Mouse (Mus musculus) MEL-GATA-1-ER (cell line): Measurements from ENCODE around the gene Tfpi.
"Not testable (repeated sequence)": the region's sequence is repeated elsewhere in the genome, so short reads cannot be mapped to it uniquely, and the experiment has no call there.

Experiments used
- DNase-seq: peaks from one replicate; pipeline ENCODE4 v3.0.0-alpha.2; 2012; ENCODE audit warnings: low read depth; ENCODE audit errors: extremely low read depth

Gene Tfpi

DNA sequence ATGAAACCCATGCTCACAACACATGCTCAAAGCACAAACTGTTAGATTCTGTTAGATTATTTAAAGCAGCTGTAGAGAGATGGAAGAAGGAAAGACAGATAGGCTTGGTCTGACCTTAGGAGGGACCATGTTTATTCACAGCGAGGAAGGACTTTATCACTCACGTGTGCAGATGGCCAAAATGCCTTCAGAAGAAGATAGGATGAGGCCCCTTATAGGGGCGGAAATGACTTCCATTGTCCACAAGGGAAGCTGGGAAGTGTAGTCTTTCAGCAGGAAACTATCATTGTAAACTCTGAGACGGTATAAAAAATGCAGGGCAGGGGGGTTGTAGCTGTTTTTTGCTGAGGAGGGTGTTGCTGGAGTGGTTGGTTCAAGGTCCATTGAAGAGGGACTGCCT is at the start of gene Tfpi:
TSS of gene Tfpi (minus strand) at position 199 of the 400 bp plus-strand sequence.
- no peak for DNase-seq

DNA sequence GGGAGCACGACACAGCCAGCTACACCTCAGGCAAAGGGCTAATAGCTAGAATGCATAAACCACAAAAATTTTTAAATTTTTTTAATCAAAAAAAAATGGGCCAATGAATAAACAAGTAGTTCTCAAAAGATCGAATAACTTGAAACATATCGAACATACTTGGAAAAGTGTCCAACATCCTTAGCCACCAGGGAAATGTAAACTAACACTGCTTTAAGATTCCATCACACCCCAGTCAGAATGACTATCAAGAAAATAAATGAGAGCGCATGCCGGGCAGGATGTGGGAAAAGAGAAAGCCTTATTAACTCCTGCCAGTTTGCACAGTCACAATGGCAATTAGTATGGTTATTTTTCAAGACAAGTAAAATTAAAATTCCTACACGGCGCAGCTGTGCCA is 49.6 kb upstream of the Tfpi start:
- no peak for DNase-seq

DNA sequence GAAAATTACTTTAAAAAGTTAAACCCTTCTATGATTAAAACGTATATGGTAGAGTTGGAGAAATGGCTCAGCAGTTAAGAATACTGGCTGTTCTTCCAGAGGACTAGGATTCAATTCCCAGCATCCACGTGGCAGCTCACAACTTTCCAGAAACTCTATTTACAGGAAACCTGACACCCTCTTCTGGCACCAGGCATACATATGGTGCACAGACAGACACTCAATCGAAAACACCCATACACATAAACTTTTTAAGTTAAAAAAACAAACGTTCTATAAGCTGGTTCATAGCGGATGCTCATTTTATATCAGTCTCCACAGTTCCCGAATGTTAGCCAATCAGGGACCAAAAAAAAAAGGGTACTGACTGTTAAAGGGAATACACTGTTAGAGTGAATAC is 49.2 kb upstream of the Tfpi start:
- DNase-seq = no peak

DNA sequence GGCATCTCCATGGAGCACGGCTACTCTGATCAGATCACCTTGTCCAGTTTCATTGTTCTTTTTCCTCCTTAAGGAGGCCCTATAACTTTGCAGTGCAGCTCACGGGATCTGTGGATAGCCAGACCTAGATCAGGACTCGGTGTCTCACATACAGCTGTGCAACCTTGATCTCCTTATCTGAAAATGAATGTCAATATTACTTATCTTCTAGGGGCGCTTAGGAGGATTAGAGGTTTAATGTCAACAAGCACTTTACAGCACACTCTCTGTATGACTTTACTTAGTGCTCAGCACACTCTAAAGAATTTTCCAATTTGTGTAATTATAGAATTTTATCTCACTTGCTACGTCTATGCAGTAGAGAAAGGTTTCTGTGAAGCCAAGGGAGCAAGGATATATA is 48.5 kb upstream of the Tfpi start:
- DNase-seq = no peak

DNA sequence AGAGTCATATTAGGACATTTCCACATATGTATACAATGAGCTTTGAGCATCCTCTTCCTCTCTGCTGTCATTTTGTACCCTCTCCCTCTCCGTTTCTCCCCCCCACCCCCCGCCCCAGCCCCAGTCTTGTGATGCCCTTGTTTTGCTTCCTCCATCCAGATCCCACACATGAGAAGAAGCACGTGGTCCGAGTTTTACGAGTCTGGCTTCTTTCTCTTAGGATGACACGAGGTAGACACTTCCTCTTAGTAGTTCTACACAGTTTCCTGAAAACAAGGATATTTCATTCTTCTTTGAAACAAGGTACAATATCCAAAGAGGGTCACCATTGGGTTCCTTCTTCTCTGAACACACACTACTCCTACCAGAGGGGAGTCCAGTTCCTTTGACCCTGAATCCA is 47.4 kb upstream of the Tfpi start:
- DNase-seq = no peak

DNA sequence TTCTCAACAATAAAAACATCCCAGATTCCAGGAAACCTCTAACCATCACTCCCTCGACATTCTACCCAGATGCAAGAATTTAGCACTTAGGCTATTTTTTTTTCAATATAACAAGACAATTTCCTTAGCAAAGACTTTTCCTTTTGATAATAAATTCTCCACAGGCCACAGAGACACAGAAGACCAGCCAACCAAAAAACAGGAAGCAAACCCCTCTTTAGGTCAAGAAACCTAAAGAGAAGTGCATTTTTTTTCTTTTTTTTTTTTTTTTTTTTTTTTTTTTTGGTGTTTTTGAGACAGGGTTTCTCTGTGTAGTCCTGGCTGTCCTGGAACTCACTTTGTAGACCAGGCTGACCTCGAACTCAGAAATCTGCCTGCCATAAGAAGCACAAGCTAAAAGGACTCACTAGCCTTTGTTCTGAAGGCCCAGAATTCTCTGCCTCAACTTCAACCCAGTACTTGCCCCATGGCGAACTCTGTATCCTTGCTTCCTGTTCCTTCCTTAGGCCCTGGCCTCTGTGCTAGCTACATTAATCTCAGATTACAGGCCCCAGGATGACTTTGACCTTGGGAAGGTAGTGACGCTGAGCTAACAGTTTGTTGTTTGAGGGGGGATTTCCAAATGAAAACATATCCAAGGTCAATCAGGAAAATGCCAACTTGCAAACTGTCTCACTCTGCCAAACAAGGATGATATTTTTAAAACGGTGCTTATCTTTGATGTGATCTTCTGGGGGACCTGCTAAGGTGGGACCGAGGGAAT is 46.7 kb upstream of the Tfpi start:
- no peak for DNase-seq

DNA sequence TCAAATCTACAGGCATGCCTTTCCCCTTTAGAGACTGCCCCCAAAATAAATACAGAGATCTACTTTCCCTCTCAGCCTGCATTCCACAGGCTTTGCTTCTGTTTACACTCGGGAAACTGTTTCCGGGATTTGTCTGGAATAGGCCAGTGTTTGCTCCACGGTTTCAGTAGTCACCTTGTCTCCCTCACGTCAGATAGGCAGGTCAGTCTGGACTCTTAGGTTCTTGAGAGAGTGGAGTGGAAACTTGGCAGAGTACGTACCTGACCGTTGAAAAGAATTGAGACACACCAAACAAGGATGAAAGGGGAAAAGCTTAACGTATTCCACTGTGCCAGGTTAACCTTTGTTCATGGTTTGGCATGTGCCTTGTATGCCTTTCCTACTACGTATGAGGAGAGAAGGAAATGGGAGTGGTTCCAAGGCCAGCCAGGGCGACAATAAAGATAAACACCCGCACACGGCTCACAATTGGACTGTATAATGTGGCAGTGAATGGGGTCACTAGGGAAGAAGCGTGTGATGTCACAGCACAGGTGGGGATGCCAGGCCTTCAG is 43.0 kb upstream of the Tfpi start:
- no peak for DNase-seq

DNA sequence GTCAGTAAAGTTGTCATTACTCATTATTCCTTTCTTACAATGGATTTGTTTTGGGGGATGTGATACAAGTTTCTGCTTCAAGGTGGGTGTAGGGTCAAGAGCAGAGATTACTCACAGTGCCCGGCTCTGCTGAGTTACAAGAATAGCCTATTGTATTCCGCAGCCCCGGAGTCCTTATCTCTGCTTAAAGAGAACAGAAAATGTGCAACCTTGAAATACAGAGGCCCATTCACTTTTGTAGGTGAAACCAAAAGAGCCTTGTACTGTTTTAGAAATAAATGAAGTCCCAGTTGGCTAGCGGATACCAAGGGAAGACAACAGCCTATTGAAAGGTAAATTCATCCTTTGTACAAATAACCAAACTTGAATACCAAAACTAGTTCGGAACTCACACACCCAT is 42.2 kb upstream of the Tfpi start:
- no peak for DNase-seq

DNA sequence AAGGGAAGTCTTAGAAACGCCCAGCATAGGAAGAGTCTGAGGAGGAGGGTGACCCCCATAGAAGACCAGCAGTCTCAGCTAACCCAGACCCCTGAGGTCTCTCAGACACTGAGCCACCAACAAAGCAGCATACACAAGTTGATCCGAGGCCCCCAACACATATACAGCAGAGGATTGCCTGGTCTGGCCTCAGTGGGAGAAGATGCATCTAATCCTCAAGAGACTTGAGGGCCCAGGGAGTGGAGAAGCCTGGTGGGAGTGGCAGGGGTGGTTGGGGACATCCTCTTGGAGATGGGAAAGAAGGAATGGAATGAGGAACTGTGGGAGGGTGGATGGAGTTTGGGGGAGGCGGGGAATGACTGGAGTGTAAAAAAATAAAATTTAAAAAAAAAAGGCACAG is 36.7 kb upstream of the Tfpi start:
- DNase-seq = no peak

DNA sequence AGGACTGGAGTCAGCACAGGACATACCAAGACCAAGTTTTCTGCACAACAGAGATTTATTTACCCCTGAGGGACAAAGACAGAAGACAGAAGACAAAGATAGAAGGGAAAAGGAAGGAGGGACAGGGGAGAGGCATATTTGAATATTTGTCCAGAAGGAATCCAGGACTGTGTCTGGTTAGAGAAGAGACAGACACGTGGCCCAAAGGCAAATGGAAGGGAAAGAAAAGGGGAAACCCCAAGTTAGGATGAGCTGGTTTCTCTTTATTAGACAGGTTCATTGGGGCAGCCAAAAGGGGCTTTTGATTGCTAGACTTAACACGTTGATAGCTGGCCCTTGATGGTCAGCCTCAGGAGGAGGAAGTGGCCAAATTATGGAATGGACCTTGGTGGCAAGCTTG is 34.9 kb upstream of the Tfpi start:
- DNase-seq = no peak

DNA sequence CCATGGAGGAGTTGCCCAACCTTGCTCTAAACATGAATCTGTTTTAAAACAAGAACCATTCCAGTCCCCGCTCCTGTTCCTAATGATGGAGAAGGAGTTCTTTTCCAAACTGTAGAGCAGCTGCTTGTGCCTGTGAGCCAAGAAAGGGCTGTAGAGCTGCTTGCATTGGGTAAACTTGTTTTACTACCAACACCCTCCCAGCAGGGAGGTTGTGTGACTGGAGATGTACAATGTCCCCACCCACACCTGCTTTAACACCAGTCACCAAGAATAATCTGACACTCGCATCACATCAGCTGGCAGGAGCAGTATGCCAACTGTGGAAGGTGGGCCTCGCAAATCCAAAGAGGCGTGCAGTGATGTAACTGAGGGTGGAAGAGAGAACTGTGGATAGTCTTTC is 34.5 kb upstream of the Tfpi start:
- DNase-seq = no peak

DNA sequence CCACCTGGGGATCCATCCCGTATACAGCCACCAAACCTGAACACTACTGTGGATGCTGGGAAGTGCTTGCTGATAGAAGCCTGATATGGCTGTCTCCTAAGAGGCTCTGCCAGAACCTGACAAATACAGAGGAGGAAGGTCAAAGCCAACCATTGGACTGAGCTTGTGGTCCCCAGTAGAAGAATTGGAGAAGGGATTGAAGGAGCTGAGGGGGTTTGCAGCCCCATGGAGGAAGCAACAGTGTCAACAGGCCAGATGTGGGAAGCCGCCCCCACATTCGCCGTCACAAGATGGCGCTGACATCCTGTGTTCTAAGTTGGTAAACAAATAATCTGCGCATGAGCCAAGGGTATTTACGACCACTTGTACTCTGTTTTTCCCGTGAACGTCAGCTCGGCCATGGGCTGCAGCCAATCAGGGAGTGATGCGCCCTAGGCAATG is 28.4 kb upstream of the Tfpi start:
- not testable (repeated sequence) for DNase-seq

DNA sequence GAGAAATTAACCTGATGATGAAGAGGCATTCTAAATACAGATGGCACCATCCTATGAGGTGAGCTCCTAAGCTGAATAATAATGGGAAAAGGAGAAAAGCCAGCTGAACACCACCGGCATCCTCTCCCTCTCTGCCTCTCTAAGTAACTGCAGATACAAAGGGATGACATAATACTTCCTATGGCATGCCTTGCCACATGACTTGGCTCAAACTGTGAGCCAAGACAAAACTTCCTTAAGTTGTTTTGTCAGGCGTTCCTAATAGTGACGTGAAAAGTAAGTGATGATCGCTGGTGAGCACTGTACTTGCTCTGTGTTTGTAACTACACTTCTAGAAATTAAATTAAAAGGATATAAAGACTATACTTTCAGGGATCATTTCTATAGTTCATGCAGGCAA is 27.7 kb upstream of the Tfpi start:
- no peak for DNase-seq

DNA sequence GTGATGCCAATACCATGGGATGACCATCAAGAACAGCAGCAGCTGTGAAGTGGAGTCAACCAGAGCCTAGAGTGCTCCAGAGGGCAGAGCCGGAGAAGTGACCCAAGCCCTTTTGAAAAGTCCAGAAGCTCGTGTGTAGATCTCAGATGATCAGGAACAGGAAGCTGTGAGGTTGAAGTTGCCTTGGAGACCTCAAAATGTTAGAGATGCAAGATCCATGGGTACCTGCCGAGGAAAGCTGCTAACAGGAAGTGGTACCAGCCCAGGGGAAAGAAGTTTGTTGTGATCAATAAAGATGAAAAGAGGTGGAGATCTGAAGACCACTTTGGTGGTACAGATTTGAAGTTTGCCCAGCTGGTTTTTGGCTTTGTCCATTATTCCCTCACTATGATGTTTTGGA is 22.3 kb upstream of the Tfpi start:
- no peak for DNase-seq

DNA sequence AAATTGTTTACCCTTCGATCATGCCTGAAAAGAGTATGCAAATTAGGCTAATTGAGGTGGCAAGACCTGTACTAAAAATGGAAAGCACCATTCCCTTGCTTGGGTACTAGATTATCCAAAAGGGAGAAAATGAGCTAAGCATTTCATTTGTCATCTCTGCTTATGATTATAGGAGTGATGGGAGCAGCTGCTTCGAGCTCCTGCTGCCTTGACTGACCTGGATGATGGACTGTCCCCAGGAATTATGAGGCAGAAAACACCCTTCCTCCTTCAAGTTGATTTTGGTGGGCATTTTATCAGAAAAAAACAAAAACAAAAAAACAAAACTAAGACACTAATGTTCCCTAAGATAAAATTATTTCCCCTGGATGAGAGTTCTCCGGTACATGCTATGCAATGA is 18.5 kb upstream of the Tfpi start:
- DNase-seq = no peak

DNA sequence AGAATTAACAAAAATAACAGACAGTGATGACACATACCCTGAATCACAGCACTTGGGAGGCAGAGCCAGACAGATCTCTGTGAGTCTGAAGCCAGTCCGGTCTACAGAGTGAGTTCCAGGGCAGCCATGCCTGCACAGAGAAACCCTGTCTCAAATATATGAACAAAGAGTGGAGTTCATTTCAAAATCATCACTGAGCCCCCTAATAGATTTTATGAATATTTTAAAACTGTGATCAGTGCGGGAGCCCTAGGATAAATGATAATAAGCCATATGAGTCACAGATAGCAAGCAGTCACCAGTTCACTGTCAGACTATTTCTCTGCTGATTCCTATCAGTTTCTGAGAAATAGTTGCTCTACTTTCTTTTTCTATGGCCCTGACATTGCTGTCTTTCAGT is 17.1 kb upstream of the Tfpi start:
- no peak for DNase-seq

DNA sequence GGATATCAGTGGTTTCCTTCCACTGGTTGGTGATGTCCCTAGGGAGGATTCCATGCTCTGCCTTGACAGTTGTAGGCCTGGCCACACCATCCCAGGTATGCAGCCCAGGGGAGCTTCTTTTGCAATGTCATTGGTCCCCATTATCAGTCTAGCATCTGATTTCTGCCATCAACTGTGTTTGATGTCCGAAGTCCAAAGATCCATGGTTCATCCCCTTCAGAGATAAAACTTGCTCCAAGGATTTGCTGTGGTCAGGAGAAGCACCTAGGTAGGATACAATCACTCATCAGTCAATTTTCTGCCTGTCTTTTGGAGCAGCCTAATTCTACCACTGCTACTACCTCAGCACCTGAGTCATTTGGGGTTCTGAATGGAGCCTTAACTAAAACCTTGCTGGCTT is 15.1 kb upstream of the Tfpi start:
- DNase-seq = no peak

DNA sequence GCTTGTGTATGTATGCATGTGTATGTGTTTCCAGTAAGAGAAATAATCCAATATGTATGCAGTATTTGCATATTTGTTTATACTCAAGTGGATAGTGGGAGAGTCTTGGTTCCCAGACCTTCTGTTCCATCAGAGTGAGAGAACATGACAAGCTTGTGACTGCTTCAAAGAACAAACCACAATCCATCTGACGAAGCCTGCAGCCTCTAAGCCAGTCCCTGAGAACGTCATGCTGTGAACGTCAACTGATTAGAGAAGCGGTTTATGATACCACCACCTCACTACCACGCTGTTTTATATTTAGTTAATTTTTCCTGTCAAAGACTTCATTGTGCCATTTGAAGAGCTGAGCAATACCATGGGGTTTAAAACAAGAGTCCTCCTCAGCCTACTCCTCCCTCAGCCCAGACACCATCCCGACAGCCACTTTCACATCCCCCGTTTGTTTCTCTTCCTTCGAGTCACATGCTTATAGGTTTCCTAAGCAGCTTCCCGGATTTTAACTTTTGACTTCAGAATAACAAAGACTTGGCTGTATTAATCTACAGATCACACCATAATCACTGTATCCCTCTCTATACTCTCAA is 11.2 kb upstream of the Tfpi start:
- no peak for DNase-seq

DNA sequence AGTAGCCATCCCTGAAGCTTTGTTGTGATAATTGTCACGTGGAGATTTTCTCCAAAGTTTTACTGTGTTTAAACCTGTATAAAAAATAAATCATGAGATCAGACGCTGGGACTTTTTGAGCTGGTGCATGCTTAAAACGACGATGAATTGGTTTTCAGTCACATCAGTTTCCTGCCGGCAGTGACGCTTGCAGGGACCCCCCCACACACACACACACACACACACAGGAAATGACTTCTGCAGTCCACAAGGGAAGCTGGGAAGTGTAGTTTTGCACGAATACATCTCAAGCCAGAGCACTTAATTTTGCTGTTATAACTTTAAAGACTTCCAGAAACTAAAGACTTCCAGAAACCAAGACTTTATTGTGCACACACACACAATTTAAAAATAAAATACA is 5.3 kb upstream of the Tfpi start:
- no peak for DNase-seq

DNA sequence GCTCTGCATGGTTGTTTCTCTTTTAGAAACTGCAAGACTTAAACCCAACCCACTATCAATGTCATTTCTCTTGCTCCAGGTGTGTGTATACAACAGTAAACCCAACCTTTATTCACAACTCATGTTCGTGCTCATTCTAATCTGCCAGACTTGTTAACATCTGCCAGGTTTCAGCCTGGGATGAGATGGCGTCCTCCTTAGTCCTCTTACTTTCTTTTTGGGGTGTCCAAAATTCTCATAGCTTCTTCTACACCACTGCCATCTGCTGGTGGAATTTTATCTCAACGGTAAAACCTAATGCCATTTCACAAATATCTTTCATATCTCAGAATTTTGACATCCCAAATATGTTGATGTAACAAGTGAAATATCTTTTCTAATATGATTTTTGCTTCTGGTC is 2.5 kb upstream of the Tfpi start:
- DNase-seq = peak; percentile 68

DNA sequence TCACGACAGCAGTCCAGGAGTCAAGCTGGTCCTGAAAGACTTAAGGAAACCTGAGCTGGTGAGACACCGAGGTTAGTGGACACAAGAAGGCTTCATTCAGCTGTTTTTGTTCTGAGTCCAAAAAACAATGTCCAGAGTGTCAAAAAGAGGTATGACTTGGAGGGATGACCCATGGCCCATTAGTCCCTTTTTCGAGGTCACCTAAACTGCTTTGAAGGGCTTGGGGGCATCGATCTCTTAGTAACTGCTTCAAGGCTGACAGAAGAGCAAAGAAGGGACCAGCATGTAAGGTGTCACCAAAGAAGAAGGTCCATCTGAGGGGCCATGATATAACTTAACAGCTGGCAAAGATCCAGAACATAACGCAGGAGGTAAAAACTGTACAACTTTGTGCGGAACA is 1.2 kb upstream of the Tfpi start:
- no peak for DNase-seq

DNA sequence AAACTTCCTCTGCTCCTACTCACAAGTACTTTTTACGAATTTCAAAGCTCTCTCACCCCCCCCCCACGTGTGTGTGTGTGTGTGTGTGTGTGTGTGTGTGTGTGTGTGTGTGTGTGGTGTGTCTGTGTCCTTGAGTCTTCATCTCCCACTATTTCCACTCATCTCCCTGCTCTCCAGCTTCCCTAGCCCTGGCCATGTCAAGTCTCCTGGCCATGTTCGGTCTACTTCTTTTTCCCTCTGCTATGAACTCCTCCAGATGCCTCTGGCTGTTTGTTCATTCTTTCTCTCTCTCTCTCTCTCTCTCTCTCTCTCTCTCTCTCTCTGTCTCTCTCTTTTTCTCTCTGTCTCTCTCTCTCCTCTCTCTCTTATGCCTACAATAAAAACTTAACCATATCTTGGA is 444 bp downstream of the Tfpi start:
- DNase-seq = no peak

DNA sequence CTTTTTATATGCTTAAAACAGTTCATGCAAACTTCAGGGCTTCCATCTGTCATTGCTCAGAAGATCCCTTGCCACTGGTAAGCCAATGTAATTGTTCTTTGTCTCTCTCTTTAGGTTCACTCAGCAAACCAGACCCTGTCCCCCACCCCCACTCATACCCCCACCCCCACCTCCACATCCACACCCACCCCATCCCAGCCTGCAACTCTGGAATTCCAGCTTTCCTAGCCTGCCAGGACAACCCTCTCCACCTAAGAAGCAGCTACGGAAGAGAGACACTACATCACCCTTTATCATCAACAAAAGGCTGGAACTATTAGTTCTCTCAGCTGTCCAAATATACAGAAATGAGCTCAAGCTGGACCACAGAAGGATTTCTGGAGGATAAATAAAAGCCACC is 974 bp downstream of the Tfpi start:
- no peak for DNase-seq
